Mouse (Mus musculus) heart, adult 2 months (tissue): ENCODE measurements around the gene Kcnk1. TPM values are rescaled to one million over a fixed set of nuclear protein-coding genes. Genes with fewer than 3 reads are reported as not detected.

ENCODE experiments used
- DNase-seq, 2 experiments: peaks; one replicate each; pipeline ENCODE4 v3.0.0; 2021
- H3K27ac ChIP-seq: fragments of 200-600 bp; 2 replicates; pipeline ENCODE4 v1.8.1; 2022
- H3K27me3 ChIP-seq: fragments of 200-500 bp; 2 replicates; pipeline ENCODE4 v1.6.1; 2012; ENCODE audit warnings: mild to moderate bottlenecking, low read length, inconsistent platforms, mixed read lengths; ENCODE audit not compliant: control insufficient read depth, insufficient read depth
- H3K36me3 ChIP-seq: fragments of 200-500 bp; 2 replicates; pipeline ENCODE4 v1.6.1; 2012; ENCODE audit warnings: low read length, inconsistent platforms; ENCODE audit not compliant: control insufficient read depth, insufficient read depth
- H3K4me1 ChIP-seq: fragments of 200-500 bp; 2 replicates; pipeline ENCODE4 v1.6.1; 2011; ENCODE audit warnings: low read length; ENCODE audit not compliant: control insufficient read depth, insufficient read depth
- H3K4me3 ChIP-seq: fragments of 200-600 bp; 2 replicates; pipeline ENCODE4 v1.8.1; 2022
- H3K79me2 ChIP-seq: fragments of 200-500 bp; replicated peaks from 2 replicates; pipeline ENCODE4 v1.6.1; 2012; ENCODE audit warnings: mild to moderate bottlenecking, inconsistent platforms, low read length, moderate library complexity, mixed read lengths; ENCODE audit not compliant: control insufficient read depth, insufficient read depth
- H3K9ac ChIP-seq: fragments of 200-500 bp; 2 replicates; pipeline ENCODE4 v1.6.1; 2012; ENCODE audit warnings: low read depth, mild to moderate bottlenecking, control low read depth, inconsistent platforms, low read length, mixed read lengths
- CTCF ChIP-seq: fragments of 200-600 bp; IDR thresholded peaks from 2 replicates; pipeline ENCODE4 v1.8.1; 2022; ENCODE audit warnings: antibody characterized with exemption, mild to moderate bottlenecking, moderate library complexity
- EP300 ChIP-seq: fragments of 200-500 bp; IDR thresholded peaks from 2 replicates; pipeline ENCODE4 v1.6.1; 2011; ENCODE audit warnings: low read depth, low read length, control low read depth; ENCODE audit not compliant: insufficient read depth
- POLR2A ChIP-seq: fragments of 200-500 bp; IDR thresholded peaks from 2 replicates; pipeline ENCODE4 v1.6.1; 2011; ENCODE audit warnings: mild to moderate bottlenecking, low read depth, low read length, control low read depth; ENCODE audit not compliant: insufficient read depth
- WGBS: fragments of 180-500 bp; shearing (Covaris S2); methylation state at CpG from one replicate; pipeline ENCODE4 v1.1.7; 2018; 5-methylcytosine and 5-hydroxymethylcytosine counted together
- intact Hi-C: fragments of 180-260 bp; cut with DNase I; formaldehyde crosslinking; loops from one replicate; pipeline ENCODE4 v1.15.1; 2025
- polyA plus RNA-seq: library from polyadenylated mRNA; depleted of rRNA; stranded (reverse); fragments of >200 nt; gene quantifications from 2 replicates; pipeline ENCODE4 v1.2.3, GENCODE M21; 2012
- total RNA-seq, 2 experiments: library from RNA; stranded (reverse); gene quantifications; 2 replicates each; pipeline ENCODE4 v1.2.3; 2021

The Kcnk1 gene
- total and polyA plus RNA-seq, 3 experiments: 0.31 to 0.78 TPM; not detected in 1

- H3K36me3 ChIP-seq: no peaks in the 10 kb centered on the region
- H3K79me2 ChIP-seq: no peaks in the 10 kb centered on the region
- H3K27me3 ChIP-seq: peaks cover 2% of the 10 kb centered on the region; the same call in 1 of the 2 replicates
- no peak overlapping the region for H3K4me3 ChIP-seq
- no peak for DNase-seq
- no peaks in the 10 kb centered on the region for H3K4me1 ChIP-seq
- WGBS: 37% methylated on average over 3 of the region's 3 CpGs
- no peak overlapping the region for H3K27ac ChIP-seq
- no peak overlapping the region for H3K9ac ChIP-seq
- intact Hi-C loops: no loop called here
- TF ChIP-seq POLR2A (no peak), EP300 (no peak), CTCF (no peak)
These were observed 23.6 kb upstream of the Kcnk1 start for GRCm38 (mm10) chr8:125971336-125971735.

DNA sequence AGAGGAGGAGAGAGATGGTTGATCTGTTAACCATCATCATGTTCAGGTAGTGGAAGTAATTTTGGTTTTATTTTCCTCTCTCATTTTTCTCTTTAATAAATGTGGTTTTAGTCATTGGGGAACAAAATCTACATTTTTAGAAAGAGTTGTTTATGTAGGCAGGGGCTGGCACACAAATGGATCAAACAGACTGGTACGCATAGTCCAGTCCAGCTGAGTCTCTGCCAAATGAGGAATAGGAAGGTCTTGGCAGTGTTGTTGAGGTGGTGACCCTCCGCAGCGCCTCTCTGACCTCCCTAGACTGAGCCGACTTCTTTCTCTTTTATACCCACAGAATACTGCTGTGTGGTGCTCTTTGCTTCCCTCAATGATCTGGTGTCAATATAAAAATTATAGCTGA, 19.0 kb upstream of the Kcnk1 start:
- intact Hi-C loops: no loop called here
- WGBS: 76% methylated on average over 4 of the region's 4 CpGs
- Histone ChIP-seq H3K4me1 (no peaks in the 10 kb centered on the region), H3K27me3 (no peaks in the 10 kb centered on the region), H3K27ac (no peak overlapping the region), H3K36me3 (no peaks in the 10 kb centered on the region), H3K9ac (no peak overlapping the region), H3K4me3 (no peak overlapping the region), H3K79me2 (no peaks in the 10 kb centered on the region)
- DNase-seq: no peak
- TF ChIP-seq POLR2A (no peak), EP300 (no peak), CTCF (no peak)

DNA sequence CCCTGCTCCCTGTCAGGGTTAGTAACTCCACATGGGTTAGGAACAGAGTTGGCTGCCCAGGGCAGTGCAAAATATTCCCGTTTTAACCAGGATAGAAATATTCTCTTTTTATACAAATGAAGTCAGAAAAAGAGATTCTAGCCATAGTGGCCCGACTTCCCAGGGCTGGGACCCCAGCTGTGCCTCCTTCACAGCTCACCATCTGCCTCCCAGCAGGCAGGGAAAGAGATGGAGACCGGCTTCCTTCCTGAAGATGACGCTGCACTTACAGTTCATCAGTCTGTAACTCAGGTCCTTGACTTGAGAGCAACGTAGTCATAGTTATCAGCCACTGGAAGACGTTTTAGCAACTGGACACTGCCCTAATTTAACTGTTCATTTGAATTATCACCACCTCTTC, 14.1 kb upstream of the Kcnk1 start:
- H3K9ac ChIP-seq: no peak overlapping the region
- no peaks in the 10 kb centered on the region for H3K36me3 ChIP-seq
- no peak for DNase-seq
- WGBS: 11% methylated on average over 6 of the region's 6 CpGs
- H3K4me3 ChIP-seq: no peak overlapping the region
- TF ChIP-seq CTCF (no peak), EP300 (no peak), POLR2A (no peak)
- H3K79me2 ChIP-seq: no peaks in the 10 kb centered on the region
- no peak overlapping the region for H3K27ac ChIP-seq
- H3K27me3 ChIP-seq: no peaks in the 10 kb centered on the region
- H3K4me1 ChIP-seq: no peaks in the 10 kb centered on the region
- intact Hi-C loops: no loop called here

DNA sequence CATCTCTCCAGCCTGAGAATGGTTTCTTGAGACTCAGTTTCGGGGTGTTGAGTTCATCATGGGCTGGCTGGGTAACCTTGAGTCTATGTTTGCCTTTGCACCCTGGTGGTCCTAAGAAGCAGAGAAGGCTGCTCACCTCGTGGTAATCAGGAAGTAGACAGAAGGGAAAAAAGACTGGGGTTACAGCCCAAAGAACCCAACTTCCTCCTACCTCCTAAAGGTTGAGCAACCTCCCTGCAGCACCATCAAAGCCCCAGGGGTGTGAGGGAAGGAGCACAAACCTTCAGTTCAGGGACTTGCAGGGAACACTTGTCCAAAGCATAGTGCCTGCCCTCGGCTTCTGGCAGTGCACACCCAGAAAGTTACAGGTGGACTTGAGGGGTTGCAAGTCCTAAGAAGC, 11.5 kb upstream of the Kcnk1 start:
- no peaks in the 10 kb centered on the region for H3K36me3 ChIP-seq
- intact Hi-C loops: no loop called here
- H3K79me2 ChIP-seq: no peaks in the 10 kb centered on the region
- DNase-seq: no peak
- no peak overlapping the region for H3K4me3 ChIP-seq
- WGBS: 58% methylated on average over 3 of the region's 3 CpGs
- H3K27me3 ChIP-seq: no peaks in the 10 kb centered on the region
- TF ChIP-seq CTCF: no peak
- H3K4me1 ChIP-seq: no peaks in the 10 kb centered on the region
- H3K27ac ChIP-seq: no peak overlapping the region
- no peak overlapping the region for H3K9ac ChIP-seq

GRCm38 (mm10) chr8:125984140-125984539, 10.8 kb upstream of the Kcnk1 start:
- WGBS: 85% methylated on average over 4 of the region's 4 CpGs
- Histone ChIP-seq H3K4me3 (no peak overlapping the region), H3K4me1 (no peaks in the 10 kb centered on the region), H3K27me3 (no peaks in the 10 kb centered on the region), H3K9ac (no peak overlapping the region), H3K27ac (no peak overlapping the region), H3K79me2 (no peaks in the 10 kb centered on the region), H3K36me3 (no peaks in the 10 kb centered on the region)
- TF ChIP-seq POLR2A (no peak), CTCF (no peak), EP300 (no peak)
- DNase-seq: no peak
- intact Hi-C loops: no loop called here

DNA sequence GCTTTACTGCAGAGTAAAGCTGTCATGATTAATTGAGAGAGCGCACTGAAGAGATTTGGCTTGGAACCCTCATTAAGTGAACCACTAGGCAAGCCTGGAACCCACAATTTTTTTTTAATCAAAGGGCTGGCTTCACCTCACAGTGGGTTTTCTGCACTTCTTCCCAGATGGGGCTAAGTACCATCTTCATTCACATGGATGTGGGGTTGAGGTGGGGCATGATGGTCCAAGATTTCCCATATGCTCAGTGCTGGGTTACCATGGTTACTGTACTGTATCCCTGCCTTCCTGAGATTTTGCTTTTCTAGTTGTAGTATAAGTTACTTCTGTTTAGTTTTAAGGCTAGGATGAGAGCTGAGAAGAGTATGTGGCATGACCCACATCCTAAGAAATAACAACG, 9.6 kb upstream of the Kcnk1 start:
- TF ChIP-seq EP300 (no peak), POLR2A (no peak), CTCF (no peak)
- Histone ChIP-seq H3K9ac (no peak overlapping the region), H3K27ac (no peak overlapping the region), H3K4me3 (no peak overlapping the region), H3K27me3 (no peaks in the 10 kb centered on the region), H3K36me3 (no peaks in the 10 kb centered on the region), H3K4me1 (no peaks in the 10 kb centered on the region), H3K79me2 (no peaks in the 10 kb centered on the region)
- WGBS: 90% methylated on average over 2 of the region's 2 CpGs
- no peak for DNase-seq
- intact Hi-C loops: no loop called here

GRCm38 (mm10) chr8:125986999-125987589, 7.9 kb upstream of the Kcnk1 start:
- DNase-seq: no peak
- Histone ChIP-seq H3K9ac (no peak overlapping the region), H3K27ac (no peak overlapping the region), H3K4me3 (no peak overlapping the region), H3K36me3 (no peaks in the 10 kb centered on the region), H3K79me2 (no peaks in the 10 kb centered on the region), H3K4me1 (no peaks in the 10 kb centered on the region), H3K27me3 (no peaks in the 10 kb centered on the region)
- intact Hi-C loops: no loop called here
- TF ChIP-seq CTCF (no peak), EP300 (no peak), POLR2A (no peak)
- 54% methylated on average over 6 of the region's 6 CpGs for WGBS
